Mouse (Mus musculus) heart, adult 2 months (tissue): ENCODE measurements around the gene Trcg1.

Experiments used
- CTCF ChIP-seq: fragments of 200-600 bp; IDR thresholded peaks from 2 replicates; pipeline ENCODE4 v1.8.1; 2022; ENCODE audit warnings: antibody characterized with exemption, mild to moderate bottlenecking, moderate library complexity
- EP300 ChIP-seq: fragments of 200-500 bp; IDR thresholded peaks from 2 replicates; pipeline ENCODE4 v1.6.1; 2011; ENCODE audit warnings: low read depth, low read length, control low read depth; ENCODE audit not compliant: insufficient read depth

- TF ChIP-seq EP300 = no peak
- TF ChIP-seq CTCF = no peak
These were observed 6.6 kb downstream of the Trcg1 start for GRCm38 (mm10) chr9:57242916-57243315.
